Mouse (Mus musculus): ENCODE data around the gene Kctd12.

Kctd12 gene

DNA sequence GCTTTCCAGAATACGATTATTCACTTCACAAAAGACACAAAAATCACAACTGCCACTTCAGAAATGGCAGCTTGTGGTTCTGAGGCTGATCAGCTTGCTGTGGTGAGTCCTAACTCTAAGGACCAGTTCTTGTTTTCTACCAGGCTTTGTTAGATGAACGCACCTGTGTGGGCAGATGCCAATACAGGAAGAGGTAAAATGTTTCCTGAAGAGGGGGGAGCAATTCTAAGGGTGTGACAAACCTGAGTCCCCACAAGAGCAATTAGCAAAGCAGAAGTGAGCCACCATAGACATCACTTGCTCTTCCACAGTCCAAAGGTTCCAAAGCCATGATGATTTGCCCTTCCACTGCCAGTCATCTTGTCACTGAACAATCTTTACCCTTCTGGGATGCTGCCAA, 20.4 kb downstream of the Kctd12 start:
- no peak for DNase-seq (ENCODE audit: low spot score in 2 of 2)

DNA sequence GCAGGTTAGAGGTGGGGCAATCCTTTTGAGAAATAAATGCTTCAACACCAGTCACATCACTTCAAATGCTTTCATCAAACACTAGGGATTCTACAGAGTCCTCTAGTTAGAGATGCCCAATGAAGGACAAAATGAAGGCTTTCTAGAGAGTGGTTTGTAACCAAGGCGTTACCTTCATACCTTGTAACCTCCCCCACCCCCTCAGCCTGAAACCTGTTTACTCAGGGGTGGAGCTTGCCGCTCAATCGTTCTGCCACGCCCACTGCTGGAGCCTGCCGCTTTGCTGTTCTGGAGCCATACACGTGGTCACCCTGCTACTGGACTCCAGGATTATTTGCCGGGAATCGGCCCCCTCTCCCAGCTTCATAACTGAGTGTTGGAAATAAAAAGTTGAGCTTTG, 28.9 kb downstream of the Kctd12 start:
- no peak for DNase-seq (ENCODE audit: low spot score in 2 of 2)

DNA sequence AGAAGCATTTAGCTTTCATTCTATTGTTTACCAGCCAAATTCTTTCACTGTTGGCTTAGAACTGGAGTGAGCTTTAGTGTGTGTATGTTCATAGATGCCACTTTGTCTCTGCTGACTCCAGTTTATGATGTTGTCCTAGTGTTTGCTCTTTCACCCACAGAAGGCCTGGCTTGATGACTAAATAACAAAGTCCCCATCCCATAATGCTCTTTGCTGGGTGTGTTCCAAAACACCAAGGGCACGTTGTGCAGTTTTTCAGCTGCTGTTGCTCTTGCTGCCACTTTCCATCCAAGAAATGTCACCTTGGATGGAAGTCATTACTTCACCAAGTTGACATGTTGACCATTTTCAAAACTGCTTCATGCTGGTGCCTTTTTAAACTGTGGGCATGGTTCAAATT, 30.5 kb downstream of the Kctd12 start:
- DNase-seq (ENCODE audit: low spot score in 2 of 2): no peak

DNA sequence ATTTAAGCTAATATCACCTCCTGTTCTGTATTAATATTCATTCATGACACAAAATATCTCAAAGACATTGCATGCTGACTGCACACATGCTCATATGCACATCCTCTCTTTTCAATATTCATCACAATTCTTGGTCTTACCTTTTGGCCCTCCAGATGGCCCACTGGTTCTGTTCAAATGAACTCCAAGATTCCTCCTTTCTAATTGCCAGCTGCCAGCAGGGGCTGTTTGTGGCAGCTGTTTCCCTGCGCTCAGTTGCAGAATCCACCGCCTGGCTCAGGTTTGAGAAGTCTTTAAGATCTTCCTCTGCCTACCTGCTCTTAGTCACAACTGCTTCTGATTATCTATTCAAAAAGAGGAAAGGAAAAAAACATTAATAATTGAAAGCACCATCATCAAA, 34.6 kb downstream of the Kctd12 start:
- DNase-seq (ENCODE audit: low spot score in 2 of 2): no peak

DNA sequence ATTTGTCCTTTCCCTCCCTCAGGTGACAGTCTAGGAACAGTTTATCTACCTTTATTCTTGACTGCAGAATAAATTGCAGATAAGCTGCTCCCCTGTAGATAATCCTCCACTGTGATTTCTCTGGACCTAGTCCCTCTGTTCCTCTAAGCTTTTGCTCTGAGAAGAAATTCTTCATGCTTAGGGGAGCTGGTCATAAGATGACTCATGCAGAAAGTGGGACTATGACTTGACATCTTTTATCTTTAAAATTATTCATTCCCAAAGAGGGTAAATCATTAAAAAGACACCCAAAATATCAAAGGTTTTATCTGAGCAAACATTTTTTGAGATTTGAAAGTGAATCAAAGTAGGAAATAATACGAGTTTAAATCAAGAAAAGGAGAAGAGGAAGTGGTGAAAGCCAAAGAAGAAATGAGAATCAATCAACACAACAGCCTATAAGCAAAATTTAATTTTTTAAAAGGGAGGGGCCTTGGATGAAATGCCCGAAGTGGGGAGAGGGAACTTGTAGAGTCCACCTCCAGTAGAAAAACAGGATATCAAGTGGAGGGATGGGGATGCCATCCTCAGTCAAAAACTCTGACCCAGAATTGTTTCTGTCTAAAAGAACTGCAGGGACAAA, 40.1 kb downstream of the Kctd12 start:
- no peak for DNase-seq (ENCODE audit: low spot score in 2 of 2)

DNA sequence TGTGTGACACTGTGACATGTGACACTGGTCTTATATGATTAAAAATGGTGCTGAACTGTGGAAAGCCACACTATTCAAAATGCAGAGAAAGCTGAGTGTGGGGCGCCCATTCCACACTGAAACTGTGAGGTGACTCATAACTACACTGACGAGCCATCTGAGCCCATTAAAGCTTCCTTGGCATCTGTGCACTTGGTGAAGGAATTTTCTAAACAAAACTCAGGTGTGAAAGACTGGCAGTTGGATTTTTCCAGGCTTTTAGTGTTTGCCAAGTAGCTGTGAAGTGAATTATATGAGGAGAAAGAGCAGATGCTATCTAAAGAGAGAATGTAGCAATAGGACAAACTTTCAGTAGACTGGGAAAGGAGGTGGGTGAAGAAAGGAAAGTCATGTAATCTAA, 47.6 kb downstream of the Kctd12 start:
- DNase-seq (ENCODE audit: low spot score in 2 of 2): no peak

DNA sequence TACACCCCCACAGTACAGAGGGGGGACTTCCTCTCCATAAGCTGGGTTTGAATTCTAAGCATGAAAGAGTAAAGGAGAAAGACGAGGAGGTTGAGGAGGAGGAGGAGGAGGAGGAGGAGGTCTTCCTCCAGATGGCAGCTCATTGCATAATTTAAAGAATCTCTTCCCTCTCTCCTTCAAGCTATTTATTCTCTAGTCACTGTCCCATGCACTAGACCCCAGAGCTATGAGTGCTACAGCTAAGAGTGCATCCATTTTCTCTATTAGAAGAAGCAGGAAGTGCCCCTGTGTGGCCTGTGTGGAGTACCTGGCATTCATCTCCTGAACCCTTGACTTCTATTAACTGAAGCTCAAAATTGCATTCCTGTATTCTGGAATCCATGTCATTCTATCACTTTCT, 51.5 kb downstream of the Kctd12 start:
- DNase-seq (ENCODE audit: low spot score in 2 of 2): no peak

DNA sequence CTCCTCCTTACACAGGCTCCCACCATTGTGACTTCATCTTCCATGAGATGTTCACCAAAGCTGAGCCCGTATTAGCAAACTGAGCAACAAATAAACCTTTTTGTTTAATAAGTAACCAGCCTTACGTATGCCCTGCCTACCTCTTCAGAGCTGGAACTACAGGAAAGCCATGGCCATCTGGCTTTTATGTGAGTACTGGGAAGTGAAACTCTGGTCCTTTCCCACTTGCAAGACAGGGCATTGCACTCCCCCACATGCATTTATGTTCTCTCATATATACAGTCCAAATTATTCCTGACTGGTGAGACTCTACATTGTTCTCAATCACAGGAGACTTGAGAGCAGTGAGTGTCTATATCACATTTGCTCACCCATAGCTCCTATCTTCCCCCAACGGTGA, 52.9 kb downstream of the Kctd12 start:
- DNase-seq (ENCODE audit: low spot score in 2 of 2): no peak

DNA sequence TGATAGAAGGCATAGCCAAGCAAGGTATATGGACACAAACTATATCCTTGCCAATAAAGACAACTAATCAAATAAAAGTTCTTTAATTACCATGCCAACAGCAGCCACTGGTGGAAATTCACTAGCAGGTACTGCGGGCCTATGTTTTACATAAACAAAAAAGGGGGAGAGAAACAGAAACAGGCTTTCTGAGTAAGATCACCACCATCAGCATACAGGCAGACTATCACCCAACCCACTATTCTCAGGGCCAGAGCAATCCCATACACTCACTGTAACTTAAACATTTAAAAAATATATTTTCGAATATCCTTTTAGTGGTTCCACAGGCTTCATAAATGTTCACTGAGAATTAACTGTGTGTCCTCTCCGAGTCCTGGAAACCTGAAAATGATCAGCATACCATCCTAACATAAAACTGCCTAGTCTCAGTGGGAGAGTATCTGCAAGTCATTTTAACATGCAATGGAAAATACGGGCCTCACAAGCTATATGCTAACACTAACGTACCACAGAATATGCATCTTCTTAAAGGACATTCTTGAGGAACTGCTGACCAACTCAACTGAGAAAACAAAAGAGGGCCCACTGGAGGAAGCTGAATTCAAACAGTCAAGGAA, 54.5 kb downstream of the Kctd12 start:
- DNase-seq (ENCODE audit: low spot score in 2 of 2): no peak

Measured in frontal cortex, postnatal 10 days (tissue).